Mouse (Mus musculus) liver, adult 2 months (tissue): Measurements from ENCODE around the gene Asb16. TPM values are rescaled to one million over a fixed set of nuclear protein-coding genes. Genes with fewer than 3 reads are reported as not detected.

Experiments used
- DNase-seq: peaks from one replicate; pipeline ENCODE4 v3.0.0-alpha.2; 2011; ENCODE audit warnings: low read depth, low spot score; ENCODE audit errors: extremely low read depth
- H3K27ac ChIP-seq: fragments of 200-500 bp; replicated peaks from 2 replicates; pipeline ENCODE4 v1.5.1; 2012; ENCODE audit warnings: low read depth, mild to moderate bottlenecking, control low read depth, inconsistent platforms, low read length; ENCODE audit not compliant: insufficient read depth
- H3K27me3 ChIP-seq: fragments of 200-500 bp; 2 replicates; pipeline ENCODE4 v1.6.1; 2012; ENCODE audit warnings: mild to moderate bottlenecking, moderate library complexity, low read length, inconsistent platforms; ENCODE audit not compliant: control insufficient read depth, insufficient read depth
- H3K36me3 ChIP-seq: fragments of 200-500 bp; 2 replicates; pipeline ENCODE4 v1.6.1; 2012; ENCODE audit warnings: low read length, inconsistent platforms; ENCODE audit not compliant: control insufficient read depth, insufficient read depth
- H3K4me1 ChIP-seq: fragments of 200-500 bp; 2 replicates; pipeline ENCODE4 v1.6.1; 2011; ENCODE audit warnings: low read length; ENCODE audit not compliant: control insufficient read depth, insufficient read depth
- H3K4me3 ChIP-seq: fragments of 200-500 bp; 2 replicates; pipeline ENCODE4 v1.5.1; 2011; ENCODE audit warnings: low read depth, mild to moderate bottlenecking, control low read depth, low read length, moderate library complexity; ENCODE audit not compliant: insufficient read depth
- H3K79me2 ChIP-seq: fragments of 200-500 bp; 2 replicates; pipeline ENCODE4 v1.6.1; 2012; ENCODE audit warnings: inconsistent platforms, mild to moderate bottlenecking, low read length, moderate library complexity; ENCODE audit not compliant: control insufficient read depth, insufficient read depth
- H3K9ac ChIP-seq: fragments of 200-500 bp; 2 replicates; pipeline ENCODE4 v1.6.1; 2012; ENCODE audit warnings: low read depth, mild to moderate bottlenecking, control low read depth, inconsistent platforms, low read length
- CTCF ChIP-seq: fragments of 200-500 bp; IDR thresholded peaks from 2 replicates; pipeline ENCODE4 v1.5.1; 2011; ENCODE audit warnings: low read depth, low read length, control low read depth
- POLR2A ChIP-seq: fragments of 200-500 bp; IDR thresholded peaks from 2 replicates; pipeline ENCODE4 v1.6.1; 2011; ENCODE audit warnings: low read length, control low read depth; ENCODE audit not compliant: insufficient read depth; ENCODE audit errors: extremely low read depth
- WGBS: fragments of 180-500 bp; shearing (Covaris S2); methylation state at CpG from one replicate; pipeline ENCODE4 v1.1.7; 2018; 5-methylcytosine and 5-hydroxymethylcytosine counted together
- polyA plus RNA-seq: library from polyadenylated mRNA; depleted of rRNA; stranded (reverse); fragments of >200 nt; gene quantifications from 2 replicates; pipeline ENCODE4 v1.2.3, GENCODE M21; 2012
- total RNA-seq: library from RNA; depleted of rRNA; stranded (reverse); fragments of >200 nt; gene quantifications from 2 replicates; pipeline ENCODE4 v1.2.3, GENCODE M21; 2014

Asb16 gene
- total and polyA plus RNA-seq, 2 experiments: 0.09 to 0.20 TPM

DNA sequence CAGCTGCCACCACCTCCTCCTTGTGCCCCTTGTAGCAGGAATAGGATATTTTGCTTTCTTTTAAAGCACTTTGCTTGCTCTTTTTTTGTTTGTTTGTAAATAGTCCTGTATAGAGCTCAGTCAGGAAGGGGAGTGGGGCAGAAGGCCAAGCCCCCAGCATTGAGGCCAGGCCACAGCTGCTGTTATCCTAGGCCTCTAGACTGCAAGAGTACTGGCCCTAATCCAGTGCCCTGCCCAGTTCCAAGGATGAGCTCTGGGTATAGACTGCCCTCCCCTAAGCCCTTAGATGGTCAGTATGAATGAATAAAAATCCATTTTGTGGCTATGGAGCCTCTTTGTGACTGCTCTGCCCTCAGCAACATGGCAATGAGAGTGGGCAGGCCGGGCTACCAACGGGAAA lies 20.4 kb downstream of the Asb16 start:
- DNase-seq: no peak
- Histone ChIP-seq H3K4me1 (peaks cover 3% of the 10 kb centered on the region; the same call in 1 of the 2 replicates), H3K9ac (no peak overlapping the region), H3K36me3 (peaks cover 12% of the 10 kb centered on the region), H3K27ac (no peak overlapping the region), H3K4me3 (no peak overlapping the region), H3K79me2 (no peaks in the 10 kb centered on the region; the same call in 1 of the 2 replicates), H3K27me3 (no peaks in the 10 kb centered on the region)
- TF ChIP-seq POLR2A (no peak), CTCF (no peak)
- 84% methylated on average over 2 of the region's 2 CpGs for WGBS

DNA sequence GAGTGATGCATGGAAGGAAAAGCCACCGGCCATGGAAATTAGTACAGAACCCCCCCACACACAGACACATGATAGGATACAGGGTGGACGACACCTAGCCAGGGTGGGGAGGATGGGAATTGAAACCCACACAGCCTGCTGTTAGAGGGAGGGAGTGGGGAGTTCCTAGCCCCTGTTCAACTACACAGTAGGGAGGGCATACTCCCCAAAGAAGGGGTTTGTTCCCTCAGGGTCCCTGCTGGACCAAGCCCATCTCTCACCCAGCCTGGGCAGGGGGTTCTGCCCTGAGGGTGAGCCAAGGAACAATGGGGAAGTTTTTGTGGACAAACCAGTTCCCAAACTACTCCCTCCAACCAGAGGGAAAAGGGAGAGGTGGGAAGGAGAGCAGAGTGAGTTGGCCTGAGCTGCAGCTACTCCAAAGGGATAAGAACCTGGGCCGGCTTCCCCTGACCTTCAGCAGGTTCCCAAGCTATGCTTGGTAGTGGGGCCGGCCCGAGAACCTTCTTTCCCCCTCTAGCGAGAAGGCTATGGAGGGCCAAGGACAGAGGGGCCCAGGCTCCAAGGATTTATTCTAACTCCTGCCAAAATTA lies 21.1 kb downstream of the Asb16 start:
- TF ChIP-seq POLR2A (no peak), CTCF (no peak)
- Histone ChIP-seq H3K36me3 (peaks cover 12% of the 10 kb centered on the region), H3K4me1 (peaks cover 3% of the 10 kb centered on the region; the same call in 1 of the 2 replicates), H3K27me3 (no peaks in the 10 kb centered on the region), H3K4me3 (no peak overlapping the region), H3K9ac (no peak overlapping the region), H3K27ac (no peak overlapping the region), H3K79me2 (peaks cover 4% of the 10 kb centered on the region; the same call in 1 of the 2 replicates)
- no peak for DNase-seq
- WGBS: 81% methylated on average over 6 of the region's 6 CpGs

- 85% methylated on average over 4 of the region's 4 CpGs for WGBS
Observed at GRCm38 (mm10) chr11:102290141-102290540, 21.6 kb downstream of the Asb16 start.

DNA sequence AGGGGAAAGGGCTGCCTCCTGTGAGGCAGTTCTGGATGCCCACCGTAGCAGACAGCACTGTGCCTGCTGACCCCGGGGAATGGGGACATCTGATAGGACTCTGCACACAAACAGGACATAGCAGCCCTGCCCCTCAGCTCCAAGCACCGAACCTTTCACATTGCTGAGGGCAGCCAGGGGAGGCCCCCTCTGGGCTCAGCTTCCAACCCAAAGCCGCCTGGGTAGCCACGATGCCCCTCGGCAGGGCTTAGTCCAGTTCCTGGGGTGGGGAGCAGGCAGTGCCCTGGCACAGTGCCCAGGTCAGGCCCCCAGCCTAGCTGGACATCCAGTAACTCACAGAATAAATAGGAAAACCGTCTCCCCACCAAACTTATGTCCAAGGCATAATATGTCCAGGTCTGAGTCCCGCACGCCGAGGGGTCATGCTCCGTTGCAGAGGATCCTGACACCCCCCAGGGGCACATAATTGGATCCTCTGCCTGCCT lies 22.6 kb downstream of the Asb16 start:
- TF ChIP-seq CTCF (no peak), POLR2A (no peak)
- Histone ChIP-seq H3K36me3 (peaks cover 12% of the 10 kb centered on the region), H3K4me3 (no peak overlapping the region), H3K9ac (no peak overlapping the region), H3K4me1 (peaks cover 10% of the 10 kb centered on the region), H3K27me3 (no peaks in the 10 kb centered on the region), H3K79me2 (peaks cover 16% of the 10 kb centered on the region; the same call in 1 of the 2 replicates), H3K27ac (no peak overlapping the region)
- no peak for DNase-seq
- WGBS: 85% methylated on average over 11 of the region's 11 CpGs

More at GRCm38 (mm10) chr11:102290141-102290540, 21.6 kb downstream of the Asb16 start:
- TF ChIP-seq CTCF: no peak
- peaks cover 7% of the 10 kb centered on the region for H3K4me1 ChIP-seq
- no peak for DNase-seq
- peaks cover 7% of the 10 kb centered on the region; the same call in 1 of the 2 replicates for H3K79me2 ChIP-seq
- peaks cover 12% of the 10 kb centered on the region for H3K36me3 ChIP-seq
- no peak overlapping the region for H3K27ac ChIP-seq
- H3K9ac ChIP-seq: no peak overlapping the region
- no peaks in the 10 kb centered on the region for H3K27me3 ChIP-seq
- H3K4me3 ChIP-seq: no peak overlapping the region

GRCm38 (mm10) chr11:102293971-102294370 lies 25.4 kb downstream of the Asb16 start:
- H3K27me3 ChIP-seq: no peaks in the 10 kb centered on the region

DNA sequence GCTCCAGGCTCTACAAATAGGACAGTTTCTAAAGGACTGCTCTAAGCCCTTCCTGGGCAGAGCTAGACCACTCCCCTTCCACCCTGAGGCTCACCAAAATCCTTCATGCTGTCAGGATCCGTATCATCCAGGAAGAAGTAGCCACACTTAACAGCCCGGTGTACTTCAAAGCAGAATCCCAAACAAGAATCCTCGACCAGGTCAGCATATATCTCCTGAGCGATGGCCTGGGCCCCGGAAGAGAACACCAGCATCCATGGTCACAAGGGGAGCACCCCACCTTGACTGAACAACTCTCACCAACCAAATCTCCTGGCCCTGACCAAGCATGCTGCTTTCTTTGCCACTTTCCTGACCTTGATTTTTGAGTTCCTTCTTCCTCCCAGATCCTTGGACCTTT lies 25.9 kb downstream of the Asb16 start:
- no peak for DNase-seq
- peaks cover 16% of the 10 kb centered on the region; the same call in 1 of the 2 replicates for H3K79me2 ChIP-seq
- WGBS: 86% methylated on average over 5 of the region's 5 CpGs
- H3K27ac ChIP-seq: no peak overlapping the region
- peaks cover 14% of the 10 kb centered on the region for H3K4me1 ChIP-seq
- no peak overlapping the region for H3K9ac ChIP-seq
- H3K36me3 ChIP-seq: peaks cover 12% of the 10 kb centered on the region
- H3K4me3 ChIP-seq: no peak overlapping the region
- TF ChIP-seq CTCF: no peak
- TF ChIP-seq POLR2A: no peak
- no peaks in the 10 kb centered on the region for H3K27me3 ChIP-seq

More at GRCm38 (mm10) chr11:102293971-102294370, 25.4 kb downstream of the Asb16 start:
- no peak for DNase-seq
- 94% methylated on average over 13 of the region's 13 CpGs for WGBS
- peaks cover 16% of the 10 kb centered on the region; the same call in 1 of the 2 replicates for H3K79me2 ChIP-seq
- H3K4me3 ChIP-seq: no peak overlapping the region
- H3K4me1 ChIP-seq: peaks cover 14% of the 10 kb centered on the region
- H3K9ac ChIP-seq: no peak overlapping the region
- peaks cover 12% of the 10 kb centered on the region for H3K36me3 ChIP-seq
- no peak for TF ChIP-seq CTCF
- no peak for TF ChIP-seq POLR2A
- no peak overlapping the region for H3K27ac ChIP-seq
